Mouse (Mus musculus) CD4-positive, CD25-positive, alpha-beta regulatory T cell, adult 2 months (primary cell): ENCODE measurements around the gene Rhox2g.
"Not testable (repeated sequence)": the region's sequence is repeated elsewhere in the genome, so short reads cannot be mapped to it uniquely, and the experiment has no call there.

ENCODE experiments used
- DNase-seq: peaks from one replicate; pipeline ENCODE4 v3.0.0-alpha.2; 2012; ENCODE audit warnings: low read depth, low spot score

Gene Rhox2g

DNA sequence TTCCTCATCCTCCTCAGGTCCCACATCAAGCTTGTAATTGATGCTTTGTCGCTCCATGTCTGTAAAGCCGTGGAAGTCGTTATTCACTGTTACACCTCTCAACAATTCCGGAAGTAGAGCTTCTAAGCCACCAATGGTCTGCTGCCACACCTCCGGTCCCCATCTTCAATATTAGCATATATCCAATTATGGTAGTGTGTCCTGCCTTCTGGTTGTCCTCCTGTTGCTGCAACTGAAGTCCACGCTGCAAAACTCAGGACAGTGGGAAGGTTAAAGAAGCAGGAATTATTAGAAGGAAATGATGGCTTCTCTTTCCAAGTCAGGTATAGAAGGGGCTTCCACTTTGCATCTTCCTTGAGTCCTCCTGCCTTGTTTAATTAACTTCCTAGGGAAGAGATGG, at the start of gene Rhox2g:
Gene Rhox2g (minus strand): TSS at position 101 of the 400 bp plus-strand sequence.
- DNase-seq: not testable (repeated sequence)

DNA sequence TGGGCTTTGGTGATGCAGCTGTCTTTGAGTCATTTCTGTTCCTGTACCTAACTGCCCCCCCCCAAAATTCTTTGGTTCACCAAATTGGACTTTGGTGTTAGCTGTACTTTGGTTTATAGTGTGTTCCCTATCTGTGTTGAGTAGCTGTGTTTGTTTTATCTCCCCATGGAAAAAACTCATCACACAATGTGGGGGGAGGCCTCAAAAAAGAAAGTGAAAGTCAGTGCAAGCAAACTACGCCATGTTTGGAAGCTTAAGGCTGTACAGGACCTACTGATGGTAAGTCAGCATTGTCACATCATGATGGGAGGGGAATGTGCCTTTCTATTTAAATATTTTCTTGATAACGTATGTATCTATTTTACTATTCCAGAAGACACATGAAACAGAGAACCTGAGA, 49.0 kb upstream of the Rhox2g start:
- DNase-seq: no peak

DNA sequence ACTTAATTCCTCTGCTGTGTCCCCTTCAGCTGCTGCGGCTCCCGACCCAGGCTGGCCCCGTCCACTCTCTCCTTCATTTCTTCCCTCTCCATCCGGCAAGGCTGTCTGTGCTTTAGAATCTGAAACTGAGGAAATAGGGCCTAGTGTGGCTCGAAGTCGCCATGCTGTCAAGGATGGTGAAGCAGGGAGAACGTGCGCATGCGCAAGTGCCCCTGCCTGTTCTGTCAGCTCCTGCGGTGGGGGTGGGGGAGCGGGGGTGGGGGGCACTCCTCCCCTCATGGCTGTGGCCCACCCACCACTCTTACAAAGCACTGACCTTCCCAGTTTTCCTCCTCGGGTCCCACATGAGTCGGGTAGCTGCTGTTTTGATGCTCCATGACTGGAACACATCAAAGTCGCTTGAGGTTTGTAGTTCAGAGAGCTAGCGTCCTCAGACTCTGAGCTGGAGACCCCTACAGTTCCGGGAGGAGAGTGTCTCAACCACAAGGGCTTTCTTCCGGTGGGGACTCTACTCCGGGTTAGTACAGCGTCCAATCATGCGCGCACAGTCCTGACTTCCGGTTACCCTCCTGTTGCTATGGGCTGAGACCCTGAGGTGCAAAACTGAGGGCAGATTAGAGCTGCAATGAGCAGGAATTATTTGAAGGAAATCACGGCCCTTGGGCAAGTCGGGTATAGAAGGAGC, 39.9 kb upstream of the Rhox2g start:
- no peak for DNase-seq

DNA sequence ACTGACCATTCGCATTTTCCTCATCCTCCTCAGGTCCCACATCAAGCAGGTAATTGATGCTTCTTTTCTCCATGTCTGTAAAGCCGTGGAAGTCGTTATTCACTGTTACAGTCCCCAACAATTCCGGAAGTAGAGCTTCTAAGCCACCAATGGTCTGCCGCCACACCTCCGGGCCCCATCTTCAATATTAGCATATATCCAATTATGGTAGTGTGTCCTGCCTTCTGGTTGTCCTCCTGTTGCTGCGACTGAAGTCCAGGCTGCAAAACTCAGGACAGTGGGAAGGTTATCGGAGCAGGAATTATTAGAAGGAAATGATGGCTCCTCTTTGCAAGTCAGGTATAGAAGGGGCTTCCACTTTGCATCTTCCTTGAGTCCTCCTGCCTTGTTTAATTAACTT, 29.9 kb upstream of the Rhox2g start, which contains the start of gene Rhox2h:
Gene Rhox2h (minus strand): TSS at position 101 of the 400 bp plus-strand sequence.
- not testable (repeated sequence) for DNase-seq

DNA sequence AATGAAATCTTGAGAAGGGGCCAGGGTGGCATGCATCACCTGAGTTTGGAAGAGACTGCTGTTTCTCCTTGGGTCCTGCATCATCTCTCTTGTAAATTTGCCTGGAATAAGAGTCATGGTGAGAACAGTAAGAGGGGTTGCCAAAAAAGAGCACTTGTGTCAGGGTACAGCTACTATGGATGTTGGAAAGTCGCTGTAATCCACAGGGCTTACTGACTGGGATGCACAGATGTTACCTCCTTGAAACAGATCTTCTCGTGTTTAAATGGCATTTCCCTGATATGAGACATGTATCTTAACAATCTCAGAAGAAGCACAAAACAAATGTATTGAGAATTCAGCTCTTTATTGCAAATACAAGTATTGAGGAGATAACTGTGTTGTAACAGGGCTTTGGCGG, 25.4 kb upstream of the Rhox2g start, which contains the start of gene Rhox3h:
Gene Rhox3h (minus strand): TSS at position 101 of the 400 bp plus-strand sequence.
- DNase-seq: not testable (repeated sequence)

DNA sequence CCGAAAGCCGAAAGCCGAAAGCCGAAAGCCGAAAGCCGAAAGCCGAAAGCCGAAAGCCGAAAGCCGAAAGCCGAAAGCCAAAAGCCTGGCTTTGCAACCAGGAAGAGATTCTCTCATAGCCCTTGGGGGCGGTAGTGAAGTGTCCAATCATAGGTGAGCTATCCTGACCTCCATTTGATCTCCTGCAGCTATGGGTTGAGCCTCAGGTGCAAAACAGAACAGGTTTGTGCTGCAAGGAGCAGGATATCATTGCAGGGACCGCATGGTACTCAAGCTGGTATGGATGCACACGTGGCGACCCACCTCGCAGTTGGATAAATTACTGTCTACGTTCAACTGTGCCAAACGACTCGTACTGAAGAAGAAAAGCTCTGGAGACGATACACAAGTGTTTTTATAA, 8.0 kb upstream of the Rhox2g start, which contains the start of gene Rhox4g:
Gene Rhox4g (minus strand): TSS at position 101 of the 400 bp plus-strand sequence.
- DNase-seq: not testable (repeated sequence)

DNA sequence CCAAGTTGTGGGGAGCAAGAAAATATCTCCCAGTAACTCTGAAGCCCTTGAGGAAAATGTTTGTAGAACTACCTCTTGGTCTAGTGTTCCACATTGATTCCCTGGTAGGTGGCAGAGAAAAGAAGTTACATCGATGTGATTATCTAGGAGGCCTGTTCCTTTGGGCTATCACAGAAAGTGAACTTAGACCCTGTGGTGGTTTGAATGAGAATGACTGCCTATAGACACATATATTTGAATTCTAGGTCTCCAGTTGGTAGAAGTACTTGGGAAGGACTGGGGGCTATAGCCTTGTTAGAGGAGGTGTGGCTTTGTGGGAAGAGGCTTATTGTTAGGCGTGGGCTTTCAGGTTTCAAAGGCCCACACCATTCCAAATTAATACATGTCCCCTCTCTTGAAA, 14.8 kb downstream of the Rhox2g start, which contains the start of gene Rhox3g:
Gene Rhox3g (minus strand): TSS at position 101 of the 400 bp plus-strand sequence.
- DNase-seq: not testable (repeated sequence)

DNA sequence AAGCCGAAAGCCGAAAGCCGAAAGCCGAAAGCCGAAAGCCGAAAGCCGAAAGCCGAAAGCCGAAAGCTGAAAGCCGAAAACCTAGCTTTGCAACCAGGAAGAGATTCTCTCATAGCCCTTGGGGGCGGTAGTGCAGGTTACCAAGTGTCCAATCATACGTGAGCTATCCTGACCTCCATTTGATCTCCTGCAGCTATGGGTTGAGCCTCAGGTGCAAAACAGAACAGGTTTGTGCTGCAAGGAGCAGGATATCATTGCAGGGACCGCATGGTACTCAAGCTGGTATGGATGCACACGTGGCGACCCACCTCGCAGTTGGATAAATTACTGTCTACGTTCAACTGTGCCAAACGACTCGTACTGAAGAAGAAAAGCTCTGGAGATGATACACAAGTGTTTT, 35.7 kb downstream of the Rhox2g start, which contains the start of gene Rhox4f:
Gene Rhox4f (minus strand): TSS at position 101 of the 400 bp plus-strand sequence.
- not testable (repeated sequence) for DNase-seq
